Mouse (Mus musculus): ENCODE measurements around the gene Dync1li1.
"Not testable (repeated sequence)": the region's sequence is repeated elsewhere in the genome, so short reads cannot be mapped to it uniquely, and the experiment has no call there.

DNA sequence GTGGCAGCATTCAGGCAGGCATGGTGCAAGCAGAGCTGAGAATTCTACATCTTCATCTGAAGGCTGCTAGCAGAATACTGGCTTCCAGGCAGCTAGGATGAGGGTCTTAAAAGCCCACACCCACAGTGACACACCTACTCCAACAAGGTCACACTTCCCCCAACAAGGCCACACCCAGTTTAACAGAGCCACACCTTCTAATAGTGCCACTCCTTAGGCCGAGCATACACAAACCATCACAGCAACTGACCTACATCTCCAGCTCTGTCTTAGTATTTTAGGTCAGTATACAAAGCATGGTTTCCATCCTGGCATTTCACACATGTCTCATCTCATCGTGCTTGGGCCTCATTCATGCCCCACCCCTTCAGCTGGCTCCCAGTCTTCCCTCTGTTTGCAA is 39.8 kb downstream of the Dync1li1 start:
- not testable (repeated sequence) for TF ChIP-seq EP300, CTCF (IDR thresholded peaks at IDR 0.05; ENCODE audit: low read depth)
